Mouse (Mus musculus) E14TG2a.4 (cell line): ENCODE data around the gene Babam1.

Source experiments
- CTCF ChIP-seq: conservative IDR thresholded peaks from 2 replicates; pipeline ENCODE4 v1.5.1; 2014; ENCODE audit warnings: low read length
- POU5F1 ChIP-seq: IDR thresholded peaks from 2 replicates; pipeline ENCODE4 v1.6.1; 2014; ENCODE audit warnings: low read length, borderline replicate concordance

DNA sequence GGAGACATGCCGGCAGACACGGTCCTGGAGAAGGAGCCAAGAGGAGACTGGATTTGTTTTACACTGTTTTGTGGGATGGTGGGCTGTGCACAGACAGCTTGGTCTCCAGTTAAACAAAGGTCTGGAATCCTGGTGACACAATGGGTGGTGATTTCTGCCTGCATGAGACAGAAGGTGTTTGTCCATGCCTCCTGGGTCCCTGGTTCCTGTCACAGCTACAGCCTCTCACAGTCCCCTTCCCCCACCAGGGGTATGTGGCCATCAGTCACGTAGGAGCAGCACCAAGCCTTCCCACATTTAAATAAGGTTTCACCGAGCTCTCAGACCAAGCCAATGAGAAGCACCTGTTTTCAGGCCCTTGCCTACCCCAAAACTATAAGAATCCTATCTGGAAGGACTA is 54.7 kb downstream of the Babam1 start:
- TF ChIP-seq CTCF (no peak), POU5F1 (no peak)
